Mouse (Mus musculus): ENCODE data around the gene Tet3. TPM values are rescaled to one million over a fixed set of nuclear protein-coding genes. Genes with fewer than 3 reads are reported as not detected.

Gene Tet3
- total RNA-seq, 1 experiment, result 6.0 TPM

DNA sequence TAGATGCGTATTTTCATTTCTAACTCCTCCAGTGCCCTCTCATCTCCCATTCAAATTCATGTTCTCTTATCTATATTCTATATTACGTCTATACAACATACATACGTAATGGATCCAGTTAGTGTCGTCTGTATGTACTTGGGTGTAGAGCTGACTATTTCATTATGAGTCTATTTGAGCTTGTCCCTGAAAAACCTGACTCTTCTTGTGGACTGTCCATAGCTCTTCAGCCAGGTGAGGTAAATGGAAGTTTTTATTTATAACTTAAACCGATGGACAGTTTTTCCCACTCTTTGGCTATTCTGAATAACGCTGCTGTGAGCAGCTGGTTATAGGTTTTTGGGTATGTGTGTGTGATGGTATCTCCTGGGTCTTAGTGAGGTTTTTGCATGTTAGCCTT is 132.1 kb downstream of the Tet3 start:
- Histone ChIP-seq H3K9ac (ENCODE audit: insufficient read depth, low read depth, low read length, poor library complexity, severe bottlenecking) (no peak overlapping the region; the same call in 1 of the 2 replicates), H3K4me3 (ENCODE audit: insufficient read depth in 1 of 2, low read depth in 1 of 2, low read length in 2 of 2, poor library complexity in 1 of 2, severe bottlenecking in 1 of 2) (peak overlapping the region; percentile 81 to 95; a peak in 3 of 4 replicates), H3K27ac (ENCODE audit: insufficient read depth, low read depth, low read length, poor library complexity, severe bottlenecking) (no peak overlapping the region), H3K4me1 (ENCODE audit: control insufficient read depth in 2 of 2, insufficient read depth in 2 of 2, low read length in 2 of 2, poor library complexity in 1 of 2) (peaks cover 0 to 7% of the 10 kb centered on the region in 2 experiments; a peak in 2 of 4 replicates), H3K9me3 (ENCODE audit: control insufficient read depth, insufficient read depth, low read depth, low read length) (no peaks in the 10 kb centered on the region), H3K36me3 (ENCODE audit: control insufficient read depth, insufficient read depth, low read length, poor library complexity, severe bottlenecking) (0 out of 2 replicates have a peak, but pooled peaks cover 2% of the 10 kb centered on the region)
- no peak for DNase-seq (ENCODE audit: low read depth, low spot score)
- no peak for TF ChIP-seq CHD2 (IDR thresholded peaks at IDR 0.05; ENCODE audit: low read depth, low read length)
- no peak for TF ChIP-seq MAFK (IDR thresholded peaks at IDR 0.05; ENCODE audit: insufficient read depth, low read depth, low read length)
- TF ChIP-seq HCFC1 (IDR thresholded peaks at IDR 0.05; ENCODE audit: borderline replicate concordance, insufficient read depth, low read length), result no peak
- TF ChIP-seq ZC3H11A (IDR thresholded peaks at IDR 0.05; ENCODE audit: borderline replicate concordance, low read depth, low read length), result no peak
- TF ChIP-seq ZNF384 (IDR thresholded peaks at IDR 0.05; ENCODE audit: low read depth, low read length), result no peak
- in situ Hi-C loops (cut with MboI; ENCODE audit: low sequenced_read_pairs in 2 of 2, unreplicated experiment in 2 of 2), result no loop called here

DNA sequence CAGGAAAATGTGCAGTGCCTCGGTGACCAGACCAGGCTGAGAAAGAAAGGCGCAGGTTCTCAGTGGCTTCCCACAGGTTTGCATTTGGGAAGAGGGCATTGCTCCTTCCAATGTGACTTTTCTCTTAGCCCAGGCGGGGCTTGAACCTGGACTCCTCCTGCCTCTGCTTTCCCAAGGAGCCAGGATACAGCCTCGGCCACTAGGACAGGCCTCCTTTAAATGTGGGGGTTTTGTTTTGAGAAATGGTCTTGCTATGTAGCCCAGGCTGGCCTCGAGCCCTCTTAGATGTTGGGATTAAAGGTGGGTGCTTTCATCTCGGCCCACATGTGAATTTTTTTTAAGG is 132.5 kb downstream of the Tet3 start:
- Histone ChIP-seq H3K9me3 (ENCODE audit: control insufficient read depth, insufficient read depth, low read depth, low read length) (no peaks in the 10 kb centered on the region), H3K4me1 (ENCODE audit: control insufficient read depth in 2 of 2, insufficient read depth in 2 of 2, low read length in 2 of 2, poor library complexity in 1 of 2) (peaks cover 0 to 7% of the 10 kb centered on the region in 2 experiments; a peak in 2 of 4 replicates), H3K27ac (ENCODE audit: insufficient read depth, low read depth, low read length, poor library complexity, severe bottlenecking) (no peak overlapping the region), H3K4me3 (ENCODE audit: insufficient read depth in 1 of 2, low read depth in 1 of 2, low read length in 2 of 2, poor library complexity in 1 of 2, severe bottlenecking in 1 of 2) (peak overlapping the region; percentile 81 to 95), H3K36me3 (ENCODE audit: control insufficient read depth, insufficient read depth, low read length, poor library complexity, severe bottlenecking) (0 out of 2 replicates have a peak, but pooled peaks cover 2% of the 10 kb centered on the region), H3K9ac (ENCODE audit: insufficient read depth, low read depth, low read length, poor library complexity, severe bottlenecking) (peak overlapping the region; percentile 97)
- no peak for DNase-seq (ENCODE audit: low read depth, low spot score)
- in situ Hi-C loops (cut with MboI; ENCODE audit: low sequenced_read_pairs in 2 of 2, unreplicated experiment in 2 of 2), result no loop called here
- TF ChIP-seq MAFK (IDR thresholded peaks at IDR 0.05; ENCODE audit: insufficient read depth, low read depth, low read length) (no peak), ZNF384 (IDR thresholded peaks at IDR 0.05; ENCODE audit: low read depth, low read length) (no peak), HCFC1 (IDR thresholded peaks at IDR 0.05; ENCODE audit: borderline replicate concordance, insufficient read depth, low read length) (no peak), CHD2 (IDR thresholded peaks at IDR 0.05; ENCODE audit: low read depth, low read length) (no peak), ZC3H11A (IDR thresholded peaks at IDR 0.05; ENCODE audit: borderline replicate concordance, low read depth, low read length) (no peak)

DNA sequence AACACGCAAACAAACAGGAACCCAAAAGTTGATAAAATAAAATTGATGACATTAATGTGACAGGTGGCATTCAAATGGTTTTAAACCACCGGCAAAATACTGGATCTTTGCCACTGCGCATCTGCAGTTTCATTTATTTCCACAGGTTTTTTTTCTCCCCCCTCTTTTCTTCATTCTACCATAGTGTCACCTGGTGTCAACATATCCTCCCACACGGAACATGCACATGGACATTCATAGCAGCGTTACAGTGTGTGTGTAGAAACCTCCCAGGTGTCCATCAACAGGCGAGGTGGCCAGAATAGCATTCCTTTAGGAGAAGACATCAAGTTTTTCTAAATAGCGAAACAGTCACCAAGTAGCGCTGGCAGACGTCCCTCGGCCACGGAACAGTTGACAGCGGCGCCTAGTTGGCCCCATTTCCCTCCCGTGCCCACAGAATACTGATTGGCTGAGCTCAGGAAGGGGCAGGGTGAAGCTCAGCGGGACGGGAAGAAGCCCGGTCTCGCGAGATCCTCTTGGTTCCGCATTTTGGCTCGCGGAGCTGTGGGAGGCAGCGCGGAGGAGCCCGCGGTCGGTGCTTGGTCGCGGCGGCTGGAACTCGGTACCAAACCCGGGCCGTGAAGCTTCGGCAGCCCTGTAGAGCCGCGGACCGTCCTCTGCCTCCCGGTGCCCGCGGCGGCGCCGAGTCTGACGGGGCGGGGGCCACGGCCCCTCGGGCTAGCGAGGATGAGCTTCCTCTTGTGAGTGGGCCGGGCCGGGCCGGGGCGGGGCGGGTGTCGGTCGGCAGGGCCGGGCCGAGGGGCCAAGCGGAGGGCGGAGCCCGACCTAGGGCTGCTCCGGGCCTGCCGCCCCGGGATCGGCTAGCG is 133.1 kb downstream of the Tet3 start, which contains the start of the genes Mthfd2 and Mob1a:
TSS of gene Mthfd2 (minus strand) at position 384 of the 869 bp plus-strand sequence.
TSS of gene Mob1a (plus strand) at position 492 of the 869 bp plus-strand sequence.
- TF ChIP-seq CHD2 (IDR thresholded peaks at IDR 0.05; ENCODE audit: low read depth, low read length) (peak; percentile 99), HCFC1 (IDR thresholded peaks at IDR 0.05; ENCODE audit: borderline replicate concordance, insufficient read depth, low read length) (peak; percentile 53; the same call in 1 of the 2 replicates), ZNF384 (IDR thresholded peaks at IDR 0.05; ENCODE audit: low read depth, low read length) (no peak), ZC3H11A (IDR thresholded peaks at IDR 0.05; ENCODE audit: borderline replicate concordance, low read depth, low read length) (no peak)
- in situ Hi-C loops (cut with MboI; ENCODE audit: low sequenced_read_pairs in 2 of 2, unreplicated experiment in 2 of 2), result no loop called here
- H3K4me3 ChIP-seq (ENCODE audit: insufficient read depth in 1 of 2, low read depth in 1 of 2, low read length in 2 of 2, poor library complexity in 1 of 2, severe bottlenecking in 1 of 2), result peak within 1 kb of the TSS; percentile 81 to 95
- H3K4me1 ChIP-seq (ENCODE audit: control insufficient read depth in 2 of 2, insufficient read depth in 2 of 2, low read length in 2 of 2, poor library complexity in 1 of 2), result peaks cover 0 to 7% of the 10 kb centered on the region in 2 experiments; a peak in 2 of 4 replicates
- 0 out of 2 replicates have a peak, but pooled peaks cover 2% of the 10 kb centered on the region for H3K36me3 ChIP-seq (ENCODE audit: control insufficient read depth, insufficient read depth, low read length, poor library complexity, severe bottlenecking)
- H3K9me3 ChIP-seq (ENCODE audit: control insufficient read depth, insufficient read depth, low read depth, low read length), result no peaks in the 10 kb centered on the region
- peak within 1 kb of the TSS; percentile 64 for H3K27ac ChIP-seq (ENCODE audit: insufficient read depth, low read depth, low read length, poor library complexity, severe bottlenecking)
- DNase-seq (ENCODE audit: low read depth, low spot score), result peak; percentile 90
- peak within 1 kb of the TSS; percentile 97 for H3K9ac ChIP-seq (ENCODE audit: insufficient read depth, low read depth, low read length, poor library complexity, severe bottlenecking)

GRCm38 (mm10) chr6:83323652-83324419 is 135.0 kb downstream of the Tet3 start:
- Histone ChIP-seq H3K9me3 (ENCODE audit: control insufficient read depth, insufficient read depth, low read depth, low read length) (no peaks in the 10 kb centered on the region), H3K4me1 (ENCODE audit: control insufficient read depth in 2 of 2, insufficient read depth in 2 of 2, low read length in 2 of 2, poor library complexity in 1 of 2) (peaks cover 0 to 7% of the 10 kb centered on the region in 2 experiments; a peak in 2 of 4 replicates), H3K9ac (ENCODE audit: insufficient read depth, low read depth, low read length, poor library complexity, severe bottlenecking) (no peak overlapping the region), H3K4me3 (ENCODE audit: insufficient read depth in 1 of 2, low read depth in 1 of 2, low read length in 2 of 2, poor library complexity in 1 of 2, severe bottlenecking in 1 of 2) (no peak overlapping the region), H3K36me3 (ENCODE audit: control insufficient read depth, insufficient read depth, low read length, poor library complexity, severe bottlenecking) (no peaks in the 10 kb centered on the region), H3K27ac (ENCODE audit: insufficient read depth, low read depth, low read length, poor library complexity, severe bottlenecking) (no peak overlapping the region)
- no peak for TF ChIP-seq ZC3H11A (IDR thresholded peaks at IDR 0.05; ENCODE audit: borderline replicate concordance, low read depth, low read length)
- TF ChIP-seq HCFC1 (IDR thresholded peaks at IDR 0.05; ENCODE audit: borderline replicate concordance, insufficient read depth, low read length), result no peak
- no peak for TF ChIP-seq MAFK (IDR thresholded peaks at IDR 0.05; ENCODE audit: insufficient read depth, low read depth, low read length)
- TF ChIP-seq CHD2 (IDR thresholded peaks at IDR 0.05; ENCODE audit: low read depth, low read length), result no peak
- TF ChIP-seq ZNF384 (IDR thresholded peaks at IDR 0.05; ENCODE audit: low read depth, low read length), result no peak
- in situ Hi-C loops (cut with MboI; ENCODE audit: low sequenced_read_pairs in 2 of 2, unreplicated experiment in 2 of 2), result no loop called here
- no peak for DNase-seq (ENCODE audit: low read depth, low spot score)

Data from ES-E14 (cell line).